Mouse (Mus musculus) cerebellum, adult 2 months (tissue): ENCODE results near the gene Rptn. TPM values are rescaled to one million over a fixed set of nuclear protein-coding genes. Genes with fewer than 3 reads are reported as not detected.

Experiments used
- DNase-seq, 2 experiments: peaks; one replicate each; pipeline ENCODE4 v3.0.0; 2021
- H3K27ac ChIP-seq: fragments of 200-500 bp; 2 replicates; pipeline ENCODE4 v1.5.1; 2012; ENCODE audit warnings: low read length, control low read depth, inconsistent platforms; ENCODE audit not compliant: insufficient read depth
- H3K27me3 ChIP-seq: fragments of 200-500 bp; 2 replicates; pipeline ENCODE4 v1.6.1; 2012; ENCODE audit warnings: inconsistent platforms, mild to moderate bottlenecking, low read length, moderate library complexity; ENCODE audit not compliant: control insufficient read depth, insufficient read depth
- H3K4me1 ChIP-seq: fragments of 200-500 bp; 2 replicates; pipeline ENCODE4 v1.6.1; 2011; ENCODE audit warnings: low read length; ENCODE audit not compliant: control insufficient read depth, insufficient read depth
- H3K4me3 ChIP-seq: fragments of 200-500 bp; replicated peaks from 2 replicates; pipeline ENCODE3; 2011; ENCODE audit warnings: mild to moderate bottlenecking, low read depth, low read length, control low read depth; ENCODE audit not compliant: insufficient read depth
- CTCF ChIP-seq: fragments of 200-500 bp; IDR thresholded peaks from 2 replicates; pipeline ENCODE4 v1.5.1; 2011; ENCODE audit warnings: low read depth, mild to moderate bottlenecking, control low read depth, low read length, moderate library complexity, borderline replicate concordance; ENCODE audit not compliant: insufficient read depth
- POLR2A ChIP-seq: fragments of 200-500 bp; IDR thresholded peaks from 2 replicates; pipeline ENCODE4 v1.6.1; 2011; ENCODE audit warnings: low read length, control low read depth, borderline replicate concordance; ENCODE audit not compliant: insufficient read depth
- WGBS: fragments of 180-500 bp; shearing (Covaris S2); methylation state at CpG from one replicate; pipeline ENCODE4 v1.1.7; 2018; 5-methylcytosine and 5-hydroxymethylcytosine counted together
- polyA plus RNA-seq: library from polyadenylated mRNA; depleted of rRNA; stranded (reverse); fragments of >200 nt; gene quantifications from 2 replicates; pipeline ENCODE4 v1.2.3, GENCODE M21; 2012

Gene Rptn
- polyA plus RNA-seq, 1 experiment: not detected

DNA sequence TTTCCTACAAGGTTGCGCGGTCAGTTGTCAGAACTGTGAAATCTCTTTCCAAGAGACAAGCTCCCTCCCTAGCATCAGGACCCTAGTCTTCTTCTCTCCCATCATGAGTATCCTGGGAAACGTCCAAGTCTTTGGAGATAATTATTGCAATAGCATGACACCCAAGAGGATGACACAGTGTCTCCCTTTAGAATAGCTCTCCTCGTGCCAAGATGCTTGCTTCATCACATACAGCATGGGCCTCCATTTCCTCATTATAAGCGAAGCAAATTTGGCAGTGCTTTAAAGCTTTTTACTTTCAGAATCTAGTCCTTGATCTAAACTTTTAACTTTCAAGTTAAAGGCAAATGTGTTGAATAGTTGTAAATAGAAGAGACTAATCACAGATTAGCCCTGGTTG is 17.9 kb upstream of the Rptn start:
- TF ChIP-seq POLR2A (no peak), CTCF (no peak)
- WGBS: 76% methylated on average over 5 of the region's 5 CpGs
- no peak overlapping the region for H3K4me3 ChIP-seq
- H3K27ac ChIP-seq: no peak overlapping the region
- H3K27me3 ChIP-seq: no peaks in the 10 kb centered on the region
- DNase-seq: no peak
- H3K4me1 ChIP-seq: no peaks in the 10 kb centered on the region

DNA sequence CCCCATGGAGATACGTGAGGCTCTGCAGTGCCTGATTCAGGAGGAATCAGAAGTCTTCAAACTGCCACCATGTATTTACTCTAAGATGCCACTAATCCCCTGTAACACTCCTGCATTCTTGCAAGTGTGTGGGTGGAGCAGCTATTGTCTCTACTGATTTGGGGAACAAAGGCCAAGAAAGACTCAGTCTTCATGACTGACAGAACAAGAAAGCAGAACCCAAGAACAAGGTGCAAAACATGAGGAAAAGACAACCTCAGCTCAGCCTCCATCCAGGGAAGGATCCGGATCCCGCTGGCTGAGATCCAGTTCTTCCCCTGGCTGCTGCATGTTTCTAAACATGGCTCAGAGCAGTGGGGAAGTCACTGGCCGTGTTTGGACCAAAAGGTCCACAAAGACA is 15.4 kb upstream of the Rptn start:
- H3K4me3 ChIP-seq: no peak overlapping the region
- no peak for DNase-seq
- no peaks in the 10 kb centered on the region for H3K27me3 ChIP-seq
- no peak overlapping the region for H3K27ac ChIP-seq
- WGBS: 36% methylated on average over 4 of the region's 4 CpGs
- TF ChIP-seq POLR2A (no peak), CTCF (no peak)
- no peaks in the 10 kb centered on the region for H3K4me1 ChIP-seq

DNA sequence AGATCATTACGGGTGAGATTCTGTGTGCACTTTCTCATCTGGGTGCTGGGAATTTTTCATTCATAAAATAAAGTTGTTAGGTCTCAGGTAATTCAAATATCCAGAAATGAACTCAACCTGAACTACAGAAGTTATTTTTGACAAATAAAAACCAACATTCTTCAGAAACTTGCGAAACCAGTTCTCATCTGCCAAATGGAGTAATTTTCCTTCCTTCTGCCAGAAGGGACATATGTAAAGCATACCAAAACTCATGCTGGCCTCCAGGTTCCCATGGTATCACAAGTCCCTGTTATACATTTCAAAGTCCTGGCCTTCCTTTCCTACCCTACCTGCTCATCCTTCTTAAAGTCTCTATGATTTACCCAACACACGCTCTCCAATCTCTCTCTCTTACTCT is 10.4 kb downstream of the Rptn start:
- Histone ChIP-seq H3K27me3 (no peaks in the 10 kb centered on the region), H3K27ac (no peak overlapping the region), H3K4me3 (no peak overlapping the region), H3K4me1 (no peaks in the 10 kb centered on the region)
- WGBS: 99% methylated on average over 3 of the region's 3 CpGs
- TF ChIP-seq CTCF (no peak), POLR2A (no peak)
- DNase-seq: no peak

DNA sequence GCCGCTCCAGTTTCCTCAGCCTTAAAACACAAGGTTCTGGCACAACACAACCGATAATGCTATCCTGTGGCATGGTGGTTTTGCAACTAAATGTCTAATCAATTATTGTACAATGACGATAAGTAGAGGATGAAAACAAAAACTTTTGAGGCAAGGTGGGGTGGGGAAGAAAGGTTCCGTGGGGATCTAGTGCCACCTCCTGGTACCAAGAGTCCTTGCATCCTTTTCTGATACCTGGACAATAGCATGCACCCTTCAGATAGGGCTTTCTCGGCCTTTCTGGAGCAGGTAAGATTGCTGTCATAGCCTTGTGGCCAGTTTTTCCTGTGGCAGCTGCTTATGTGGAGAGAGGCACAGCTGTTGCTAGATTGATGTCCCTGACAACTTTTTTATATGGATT is 13.5 kb downstream of the Rptn start:
- TF ChIP-seq CTCF: peak; percentile 60; the same call in 1 of the 2 replicates
- no peak for TF ChIP-seq POLR2A
- Histone ChIP-seq H3K4me3 (no peak overlapping the region), H3K27ac (no peak overlapping the region), H3K27me3 (no peaks in the 10 kb centered on the region), H3K4me1 (no peaks in the 10 kb centered on the region)
- 30% methylated on average over 5 of the region's 5 CpGs for WGBS
- DNase-seq: peak in 1 of 2 experiments; percentile 0

DNA sequence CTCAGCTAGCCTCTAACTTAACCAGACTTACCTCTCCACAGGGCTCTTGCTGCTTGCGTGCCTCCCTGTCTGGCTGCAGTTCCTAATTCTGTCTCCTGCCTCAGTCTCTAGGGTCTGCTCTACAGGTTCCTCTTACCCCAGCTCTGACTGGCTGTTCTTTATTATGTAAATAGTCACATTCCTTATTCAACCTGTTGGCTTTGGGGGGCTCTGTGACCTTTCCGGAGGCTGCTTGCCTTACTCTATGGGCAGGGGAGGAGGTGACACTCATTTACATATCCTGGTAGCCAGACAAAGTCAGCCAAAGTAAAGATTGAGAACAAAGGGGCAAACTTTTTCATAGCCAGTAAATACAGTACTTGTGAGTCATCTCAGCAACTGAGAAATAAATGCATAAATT is 18.4 kb downstream of the Rptn start:
- H3K27ac ChIP-seq: no peak overlapping the region
- 10% methylated on average over 2 of the region's 2 CpGs for WGBS
- H3K27me3 ChIP-seq: no peaks in the 10 kb centered on the region
- no peak for DNase-seq
- H3K4me3 ChIP-seq: no peak overlapping the region
- no peaks in the 10 kb centered on the region for H3K4me1 ChIP-seq
- TF ChIP-seq CTCF (no peak), POLR2A (no peak)

DNA sequence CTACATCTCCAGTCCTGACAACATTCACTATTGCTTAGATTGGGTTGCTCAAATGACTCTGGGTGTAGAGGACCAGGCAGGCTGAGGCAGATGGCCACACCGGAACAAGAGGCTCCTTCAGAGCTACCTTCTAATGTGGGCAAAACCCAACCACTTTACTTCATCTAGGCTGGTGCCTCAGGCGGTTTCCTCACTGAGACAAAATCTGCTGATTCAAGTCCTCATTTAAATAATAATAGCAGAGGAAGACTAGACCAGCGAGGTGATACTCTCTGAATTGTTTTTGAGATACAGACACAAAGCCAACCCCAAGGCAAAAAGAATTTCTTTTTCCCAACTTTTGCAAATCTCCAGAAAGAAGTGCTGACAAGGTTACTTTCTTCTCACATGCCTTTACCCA is 38.2 kb downstream of the Rptn start:
- TF ChIP-seq POLR2A: no peak
- TF ChIP-seq CTCF: no peak
- WGBS: 43% methylated on average over 3 of the region's 3 CpGs
- DNase-seq: no peak
- Histone ChIP-seq H3K27me3 (no peaks in the 10 kb centered on the region), H3K4me3 (no peak overlapping the region), H3K27ac (no peak overlapping the region), H3K4me1 (no peaks in the 10 kb centered on the region)

DNA sequence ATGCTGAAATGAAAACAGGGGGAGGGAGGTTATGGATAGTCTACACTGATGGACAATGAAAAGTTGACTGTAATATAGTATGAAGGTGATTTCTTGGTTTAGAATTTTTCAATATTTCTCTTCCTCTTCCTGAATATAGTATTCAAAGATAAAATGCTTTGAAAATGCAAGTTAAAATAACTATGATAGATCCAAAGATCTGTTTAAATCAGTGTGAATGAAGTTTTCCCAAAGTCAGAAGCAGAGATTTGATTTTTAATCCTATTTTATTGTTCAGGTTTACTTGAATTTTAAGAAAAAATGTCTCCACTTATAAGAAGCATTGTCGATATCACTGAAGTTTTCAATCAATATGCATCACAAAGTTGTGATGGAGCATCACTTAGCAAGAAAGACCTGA is 48.5 kb downstream of the Rptn start, which contains the start of gene Tchh:
Tchh (plus strand) TSS at position 301 of the 400 bp plus-strand sequence.
- no peak for TF ChIP-seq POLR2A
- no peak for TF ChIP-seq CTCF
- H3K27me3 ChIP-seq: peaks cover 4% of the 10 kb centered on the region; the same call in 1 of the 2 replicates
- H3K27ac ChIP-seq: no peak within 1 kb of the TSS
- WGBS: 92% methylated on average over 1 of the region's 1 CpGs
- peaks cover 3% of the 10 kb centered on the region; the same call in 1 of the 2 replicates for H3K4me1 ChIP-seq
- no peak for DNase-seq
- H3K4me3 ChIP-seq: no peak within 1 kb of the TSS

DNA sequence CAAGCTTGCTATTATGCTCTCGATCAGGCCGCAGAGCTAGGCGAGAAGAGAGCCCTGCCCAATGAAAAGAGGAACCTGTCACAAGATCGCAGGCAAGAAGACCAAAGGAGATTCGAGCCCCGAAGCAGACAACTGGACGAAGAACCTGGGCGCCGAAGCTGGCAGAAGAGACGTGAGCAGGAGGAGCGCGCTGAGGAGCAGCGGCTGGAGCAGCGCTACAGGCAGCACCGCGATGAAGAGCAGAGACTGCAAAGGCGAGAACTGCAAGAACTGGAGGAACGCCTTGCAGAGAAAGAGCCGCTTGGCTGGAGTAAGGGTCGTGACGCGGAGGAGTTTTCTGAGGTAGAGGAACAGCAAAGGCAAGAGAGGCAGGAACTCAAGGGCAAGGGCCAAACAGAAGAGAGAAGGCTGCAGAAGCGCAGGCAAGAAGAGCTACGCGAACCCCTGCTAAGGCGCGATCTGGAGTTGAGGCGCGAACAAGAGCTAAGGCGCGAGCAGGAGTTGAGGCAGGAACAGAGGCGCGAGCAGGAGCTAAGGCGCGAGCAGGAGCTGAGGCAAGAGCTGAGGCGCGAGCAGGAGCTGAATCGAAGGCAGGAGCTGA is 50.1 kb downstream of the Rptn start:
- peak; percentile 6 to 32 for DNase-seq
- Histone ChIP-seq H3K27me3 (peaks cover 4% of the 10 kb centered on the region; the same call in 1 of the 2 replicates), H3K27ac (no peak overlapping the region), H3K4me1 (peaks cover 3% of the 10 kb centered on the region; the same call in 1 of the 2 replicates), H3K4me3 (no peak overlapping the region)
- 1% methylated on average over 38 of the region's 38 CpGs for whole genome bisulfite sequencing
- TF ChIP-seq CTCF (no peak), POLR2A (no peak)
